Mouse (Mus musculus): Measurements from ENCODE around the gene Spef2.

DNA sequence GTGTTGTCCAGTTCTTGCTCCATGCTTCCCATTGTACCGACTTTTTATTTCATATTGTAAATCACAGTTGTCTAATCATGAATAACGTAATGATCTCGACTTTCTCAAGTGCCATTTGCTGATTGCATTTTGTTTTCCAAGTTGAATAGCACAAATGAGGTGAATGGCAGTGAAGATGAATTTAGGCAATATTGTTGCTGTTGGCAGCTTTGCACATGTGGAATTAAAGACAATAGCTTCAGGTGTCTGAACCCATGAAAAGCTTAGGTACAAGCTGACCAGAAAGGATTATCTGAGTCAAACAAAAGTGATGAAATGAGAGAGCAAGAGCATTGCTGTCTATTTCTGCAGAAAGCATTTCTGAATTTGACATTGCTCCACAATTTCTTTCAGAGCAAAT lies 45.5 kb upstream of the Spef2 start:
- TF ChIP-seq POLR2A (IDR thresholded peaks at IDR 0.05; ENCODE audit: insufficient read length, low read depth) (no peak), MYOG (IDR thresholded peaks at IDR 0.05; ENCODE audit: control insufficient read depth in 1 of 3, insufficient read depth in 1 of 3, insufficient read length in 2 of 3, low read depth in 2 of 3) (no peak), E2F4 (IDR thresholded peaks at IDR 0.05; ENCODE audit: insufficient read depth) (no peak), MYOD1 (IDR thresholded peaks at IDR 0.05; ENCODE audit: control insufficient read depth in 1 of 3, insufficient read length in 2 of 3, low read depth in 2 of 3) (no peak), CEBPB (IDR thresholded peaks at IDR 0.05; ENCODE audit: insufficient read depth, poor library complexity, severe bottlenecking) (no peak), SRF (IDR thresholded peaks at IDR 0.05; ENCODE audit: control insufficient read depth, insufficient read length, low read depth) (no peak), POLR2AphosphoS2 (IDR thresholded peaks at IDR 0.05; ENCODE audit: insufficient read length, low read depth) (no peak), MAX (IDR thresholded peaks at IDR 0.05; ENCODE audit: low read depth) (no peak), TCF12 (IDR thresholded peaks at IDR 0.05; ENCODE audit: insufficient read depth, poor library complexity, severe bottlenecking) (no peak), USF1 (IDR thresholded peaks at IDR 0.05; ENCODE audit: low read depth) (no peak), TCF3 (IDR thresholded peaks at IDR 0.05; ENCODE audit: insufficient read length, low read depth) (no peak)

Data from myocyte (in vitro differentiated cells).